Mouse (Mus musculus): ENCODE measurements around the gene Cbx8. TPM values are rescaled to one million over a fixed set of nuclear protein-coding genes. Genes with fewer than 3 reads are reported as not detected.

Gene Cbx8
- polyA plus RNA-seq (2015; fragmentation: Nextera tagmentation; extraction: Ambion mirVana), result 7.4 and 7.9 TPM in 2 replicates

DNA sequence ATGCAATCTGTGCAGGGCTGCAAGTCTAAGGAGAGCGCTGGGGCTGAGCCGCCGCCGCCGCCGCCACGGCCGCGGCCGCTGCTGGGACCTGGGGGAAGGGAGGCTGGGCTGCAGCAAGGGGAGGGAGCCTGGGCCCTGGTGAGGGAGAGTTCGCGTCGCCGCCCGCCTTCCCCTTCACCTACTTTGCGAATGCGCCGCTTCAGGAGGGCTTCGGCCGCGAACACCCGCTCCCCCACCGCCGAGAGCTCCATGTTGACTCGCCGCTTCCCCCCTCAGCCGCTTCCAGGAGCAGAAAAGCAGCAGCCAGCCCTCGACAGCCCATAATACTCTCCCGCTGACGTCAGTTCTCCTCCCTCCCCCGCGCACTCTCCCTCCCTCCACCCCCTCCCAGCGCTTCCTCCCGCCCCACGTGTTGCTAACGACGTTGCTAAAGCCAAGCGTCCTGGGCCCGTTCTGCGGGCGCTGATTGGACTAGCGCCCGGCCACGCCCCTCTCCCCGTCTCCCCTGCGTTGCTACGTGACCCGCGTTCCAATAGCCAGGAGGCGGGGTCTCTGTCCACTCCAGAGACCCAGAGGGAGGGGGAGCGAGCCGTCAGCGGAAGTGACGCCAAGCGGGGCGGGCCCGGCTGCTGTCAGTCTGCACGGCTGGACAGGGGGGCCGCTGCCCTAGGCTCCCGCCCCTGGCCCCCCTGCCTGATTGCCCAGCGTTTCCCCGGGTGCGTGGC is at the start of gene Cbx8:
Gene Cbx8 (minus strand): TSS at position 370 of the 725 bp plus-strand sequence.
- H3K36me3 ChIP-seq, result 0 out of 2 replicates have a peak, but pooled peaks cover 8% of the 10 kb centered on the region

GRCm38 (mm10) chr11:119090076-119090960 is 49.5 kb upstream of the Cbx8 start:
- H3K4me3 ChIP-seq (replicated peaks), result peak overlapping the region; percentile 55
- peaks cover 31% of the 10 kb centered on the region for H3K27me3 ChIP-seq (replicated peaks)
- peak overlapping the region; percentile 66 for H3K27ac ChIP-seq
- H3K9ac ChIP-seq, result peak overlapping the region; percentile 57
- no peaks in the 10 kb centered on the region for H3K36me3 ChIP-seq
- no peak for ATAC-seq
- H3K4me2 ChIP-seq (replicated peaks), result peak overlapping the region; percentile 99
- peaks cover 52% of the 10 kb centered on the region for H3K4me1 ChIP-seq (replicated peaks)
- no peaks in the 10 kb centered on the region for H3K9me3 ChIP-seq
- under 1% methylated on average over 74 of the region's 75 CpGs for WGBS

More for the DNA sequence above, at the start of gene Cbx8:
- peak within 1 kb of the TSS; percentile 69 for H3K4me3 ChIP-seq (replicated peaks)
- peak within 1 kb of the TSS; percentile 82 for H3K9ac ChIP-seq
- WGBS, result under 1% methylated on average over 63 of the region's 63 CpGs
- peaks cover 71% of the 10 kb centered on the region for H3K27me3 ChIP-seq (replicated peaks)
- H3K4me2 ChIP-seq (replicated peaks), result peak within 1 kb of the TSS; percentile 97
- H3K9me3 ChIP-seq, result no peaks in the 10 kb centered on the region
- H3K4me1 ChIP-seq (replicated peaks), result peaks cover 70% of the 10 kb centered on the region
- ATAC-seq, result peak; percentile 96
- H3K27ac ChIP-seq, result peak within 1 kb of the TSS; percentile 77

DNA sequence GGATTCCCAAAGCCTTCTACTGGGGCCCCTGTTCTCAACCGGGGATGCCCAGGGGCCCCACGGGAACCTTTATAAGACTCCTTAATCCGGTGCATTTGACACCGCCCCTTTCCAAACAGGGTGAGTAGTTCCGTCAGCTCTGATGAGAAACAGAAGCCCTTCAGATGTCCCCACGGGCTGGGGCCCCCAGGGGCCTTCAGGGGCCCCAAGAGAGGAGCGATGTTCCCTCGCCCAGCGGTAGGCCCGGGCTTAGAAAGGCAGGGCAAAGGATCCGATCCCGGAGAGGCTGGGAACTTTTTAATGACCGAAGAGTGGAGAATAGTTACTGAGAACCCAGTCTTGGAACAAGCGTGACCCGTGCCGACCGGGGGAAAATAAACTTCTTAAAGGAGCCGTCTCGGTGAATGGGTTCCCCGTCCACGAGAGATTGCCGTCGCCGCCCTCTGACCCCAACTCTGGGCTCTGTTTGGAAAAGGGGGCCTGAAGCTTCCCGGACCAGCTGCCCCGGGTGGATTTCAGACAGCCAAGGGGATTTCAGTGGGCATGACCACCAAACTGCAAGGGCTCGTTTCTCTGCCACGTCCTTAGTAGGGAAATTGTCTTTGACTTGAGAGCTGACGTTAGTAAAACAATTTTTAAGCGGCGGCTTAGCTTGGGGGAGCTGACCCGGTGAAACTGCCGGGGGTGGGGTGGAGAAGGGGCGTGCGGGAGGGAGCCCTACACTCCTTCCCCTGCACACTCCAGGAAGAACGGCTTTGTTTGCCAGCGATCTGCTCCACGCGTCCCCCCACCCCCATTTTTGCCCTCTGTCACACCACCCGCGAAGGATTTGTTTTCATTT is 48.7 kb upstream of the Cbx8 start:
- Histone ChIP-seq H3K27ac (peak overlapping the region; percentile 66; the same call in 1 of the 2 replicates), H3K27me3 (replicated peaks) (peaks cover 31% of the 10 kb centered on the region), H3K9ac (peak overlapping the region; percentile 57), H3K4me2 (replicated peaks) (peak overlapping the region; percentile 99), H3K9me3 (no peaks in the 10 kb centered on the region), H3K4me1 (replicated peaks) (peaks cover 53% of the 10 kb centered on the region), H3K36me3 (no peaks in the 10 kb centered on the region), H3K4me3 (replicated peaks) (peak overlapping the region; percentile 55)
- no peak for ATAC-seq
- WGBS, result 2% methylated on average over 41 of the region's 41 CpGs

DNA sequence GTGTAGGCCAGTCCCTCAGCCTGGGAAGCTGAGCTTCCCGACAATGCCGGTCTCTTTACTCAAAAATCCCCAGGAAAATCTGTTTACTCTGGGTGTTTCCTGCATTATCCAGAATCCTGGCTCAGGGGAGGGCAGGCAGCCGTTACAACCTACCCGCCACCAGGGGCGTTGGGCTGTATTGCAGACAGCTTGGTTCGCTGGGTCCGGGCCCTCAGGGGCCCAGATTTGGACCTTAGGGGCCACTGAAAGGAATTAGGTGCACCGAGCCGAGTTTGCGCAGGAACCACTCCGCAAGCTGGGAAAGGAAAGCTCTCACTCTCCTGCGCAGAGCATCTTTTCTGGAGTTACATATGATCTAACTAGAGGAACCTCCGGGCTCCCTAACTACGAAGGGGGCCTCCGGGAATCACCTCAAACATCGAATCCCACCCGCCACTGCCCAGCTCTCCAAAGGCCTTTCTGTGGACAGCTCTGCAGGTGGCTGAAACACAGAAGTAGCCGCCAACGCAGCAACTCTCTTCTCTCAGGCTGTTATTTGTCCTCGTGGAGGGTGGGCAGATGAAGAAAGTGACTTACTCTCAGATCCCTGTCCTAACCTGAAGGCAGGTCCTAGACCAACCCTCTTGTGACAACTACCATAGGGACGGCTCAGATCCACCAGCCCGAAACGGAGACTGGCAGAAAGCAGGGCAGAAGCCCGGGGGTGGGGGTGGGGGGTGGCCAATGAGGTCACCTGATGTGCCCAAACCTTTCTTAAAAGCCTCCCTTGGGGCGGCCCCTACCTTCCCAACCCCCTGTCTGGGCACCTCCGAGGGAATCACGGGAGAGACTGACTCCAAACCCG is 47.8 kb upstream of the Cbx8 start:
- H3K27ac ChIP-seq, result no peak overlapping the region
- peaks cover 61% of the 10 kb centered on the region for H3K4me1 ChIP-seq (replicated peaks)
- H3K9me3 ChIP-seq, result no peaks in the 10 kb centered on the region
- H3K9ac ChIP-seq, result 0 out of 2 replicates have a peak overlapping the region, but pooled peaks have one; percentile 57
- H3K4me2 ChIP-seq (replicated peaks), result peak overlapping the region; percentile 99
- H3K36me3 ChIP-seq, result no peaks in the 10 kb centered on the region
- peaks cover 31% of the 10 kb centered on the region for H3K27me3 ChIP-seq (replicated peaks)
- WGBS, result 5% methylated on average over 28 of the region's 28 CpGs
- 0 out of 2 replicates have a peak overlapping the region, but pooled peaks have one; percentile 55 for H3K4me3 ChIP-seq (replicated peaks)
- no peak for ATAC-seq

- no peak for ATAC-seq
- Histone ChIP-seq H3K9me3 (no peaks in the 10 kb centered on the region), H3K27ac (no peak overlapping the region), H3K4me3 (replicated peaks) (no peak overlapping the region), H3K27me3 (replicated peaks) (peaks cover 31% of the 10 kb centered on the region), H3K36me3 (no peaks in the 10 kb centered on the region), H3K9ac (peak overlapping the region; percentile 26), H3K4me2 (replicated peaks) (peak overlapping the region; percentile 45), H3K4me1 (replicated peaks) (peaks cover 72% of the 10 kb centered on the region)
- WGBS, result 7% methylated on average over 35 of the region's 35 CpGs
Observed at GRCm38 (mm10) chr11:119087301-119088082, 46.7 kb upstream of the Cbx8 start.

GRCm38 (mm10) chr11:119086144-119086971 is 45.6 kb upstream of the Cbx8 start, which contains the start of gene Cbx4:
TSS of gene Cbx4 (minus strand) at chr11:119086221.
- 1% methylated on average over 60 of the region's 67 CpGs for WGBS
- Histone ChIP-seq H3K4me2 (replicated peaks) (peak within 1 kb of the TSS; percentile 90), H3K27me3 (replicated peaks) (peaks cover 31% of the 10 kb centered on the region), H3K9me3 (no peaks in the 10 kb centered on the region), H3K4me3 (replicated peaks) (peak within 1 kb of the TSS; percentile 96), H3K27ac (peak within 1 kb of the TSS; percentile 99), H3K36me3 (peaks cover 5% of the 10 kb centered on the region; the same call in 1 of the 2 replicates), H3K9ac (peak within 1 kb of the TSS; percentile 95), H3K4me1 (replicated peaks) (peaks cover 82% of the 10 kb centered on the region)
- ATAC-seq, result peak; percentile 87

DNA sequence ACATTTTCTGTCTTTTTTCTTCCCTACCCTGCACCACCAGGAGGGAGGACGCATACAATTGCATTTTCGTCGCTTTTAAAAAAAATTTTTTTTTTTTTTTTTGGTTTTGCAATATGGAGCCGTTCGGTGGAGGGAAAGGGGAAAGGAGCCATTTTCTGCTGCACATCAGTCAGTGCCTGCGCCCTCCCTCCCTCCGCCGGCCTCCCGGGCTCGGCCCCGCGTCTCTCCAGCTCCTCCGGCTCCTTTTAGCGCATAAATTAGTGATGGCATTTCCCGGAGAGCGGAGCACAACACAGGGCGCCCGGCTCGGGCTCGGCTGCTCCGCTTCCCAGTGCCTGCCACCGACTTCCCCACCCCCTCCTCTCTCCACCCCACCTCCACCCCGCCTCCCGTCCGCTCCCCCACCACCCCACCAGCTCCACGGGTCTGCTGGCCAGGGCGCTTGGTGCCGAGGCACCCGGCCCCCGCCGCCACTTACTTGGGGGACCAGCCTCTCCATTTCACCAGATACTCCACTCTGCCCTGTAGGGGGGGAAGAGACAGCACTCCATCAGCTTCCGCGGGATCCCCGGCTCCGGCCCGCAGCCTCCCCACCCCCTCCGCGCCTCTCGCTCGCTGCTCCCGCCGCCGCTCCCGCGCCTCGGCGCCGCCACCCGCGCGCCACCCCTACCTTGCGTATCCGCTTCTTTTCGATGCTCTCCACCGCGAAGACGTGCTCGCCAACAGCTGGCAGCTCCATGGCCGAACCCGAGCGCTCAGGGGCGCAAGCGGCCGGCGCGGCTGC is 44.7 kb upstream of the Cbx8 start:
- Histone ChIP-seq H3K9me3 (no peaks in the 10 kb centered on the region), H3K9ac (peak overlapping the region; percentile 95), H3K4me3 (replicated peaks) (peak overlapping the region; percentile 96), H3K27ac (peak overlapping the region; percentile 99), H3K27me3 (replicated peaks) (peaks cover 31% of the 10 kb centered on the region), H3K36me3 (peaks cover 12% of the 10 kb centered on the region), H3K4me1 (replicated peaks) (peaks cover 82% of the 10 kb centered on the region), H3K4me2 (replicated peaks) (peak overlapping the region; percentile 90)
- WGBS, result under 1% methylated on average over 61 of the region's 66 CpGs
- ATAC-seq, result peak; percentile 42

DNA sequence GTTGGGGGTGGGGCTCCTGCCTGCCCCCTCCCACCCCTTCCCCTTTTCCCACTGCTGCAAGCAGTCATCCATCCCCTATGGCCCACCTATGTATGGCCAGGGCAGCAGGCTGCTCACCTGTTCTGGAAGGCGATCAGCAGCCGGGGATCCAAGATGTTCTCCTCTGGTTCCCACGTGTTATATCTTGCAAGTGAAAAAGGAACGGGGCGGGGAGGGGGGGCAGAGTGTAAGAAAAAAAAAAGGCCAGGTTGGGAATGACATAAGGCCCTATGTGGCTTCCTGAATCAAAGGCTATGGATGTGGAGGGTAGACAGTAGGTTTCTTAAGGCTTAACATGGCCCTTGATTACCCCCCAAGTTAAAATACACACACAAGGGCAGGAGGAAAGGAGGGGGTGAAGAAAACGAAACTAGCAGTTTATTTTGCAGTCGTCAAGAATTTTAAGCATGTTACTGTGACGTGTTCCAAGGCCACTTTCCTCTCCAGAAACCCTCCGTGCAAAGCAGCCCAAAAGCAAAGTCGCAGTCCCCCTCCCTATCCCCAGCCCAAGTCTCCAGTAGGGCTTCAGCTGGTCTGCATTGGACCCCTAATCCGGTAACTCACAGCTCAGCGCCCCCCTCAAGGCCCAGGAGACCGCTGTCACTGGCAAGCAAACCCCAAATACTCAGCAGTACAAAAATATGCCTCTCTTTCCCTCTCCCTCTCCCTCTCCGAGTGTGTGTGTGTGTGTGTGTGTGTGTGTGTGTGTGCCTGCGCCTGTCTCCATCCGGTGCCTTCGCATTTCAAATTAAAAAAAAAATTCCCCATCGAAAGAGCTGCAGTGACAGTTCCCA is 43.9 kb upstream of the Cbx8 start:
- Histone ChIP-seq H3K9ac (peak overlapping the region; percentile 95), H3K36me3 (peaks cover 12% of the 10 kb centered on the region), H3K27ac (peak overlapping the region; percentile 99), H3K9me3 (no peaks in the 10 kb centered on the region), H3K4me3 (replicated peaks) (peak overlapping the region; percentile 96), H3K4me2 (replicated peaks) (peak overlapping the region; percentile 90), H3K27me3 (replicated peaks) (peaks cover 24% of the 10 kb centered on the region), H3K4me1 (replicated peaks) (peaks cover 78% of the 10 kb centered on the region)
- 2% methylated on average over 18 of the region's 18 CpGs for WGBS
- ATAC-seq, result no peak

Data from intestine, embryonic 15.5 days (tissue).